Mouse (Mus musculus) spleen, adult 2 months (tissue): ENCODE data around the gene Hao2.

ENCODE experiments used
- CTCF ChIP-seq: fragments of 200-500 bp; IDR thresholded peaks from 2 replicates; pipeline ENCODE4 v1.5.1; 2011; ENCODE audit warnings: mild to moderate bottlenecking, inconsistent platforms; ENCODE audit not compliant: insufficient read depth, insufficient read length, insufficient replicate concordance; ENCODE audit errors: extremely low read depth
- POLR2A ChIP-seq: fragments of 200-500 bp; IDR thresholded peaks from 2 replicates; pipeline ENCODE4 v1.6.1; 2011; ENCODE audit warnings: low read depth, low read length, inconsistent platforms

DNA sequence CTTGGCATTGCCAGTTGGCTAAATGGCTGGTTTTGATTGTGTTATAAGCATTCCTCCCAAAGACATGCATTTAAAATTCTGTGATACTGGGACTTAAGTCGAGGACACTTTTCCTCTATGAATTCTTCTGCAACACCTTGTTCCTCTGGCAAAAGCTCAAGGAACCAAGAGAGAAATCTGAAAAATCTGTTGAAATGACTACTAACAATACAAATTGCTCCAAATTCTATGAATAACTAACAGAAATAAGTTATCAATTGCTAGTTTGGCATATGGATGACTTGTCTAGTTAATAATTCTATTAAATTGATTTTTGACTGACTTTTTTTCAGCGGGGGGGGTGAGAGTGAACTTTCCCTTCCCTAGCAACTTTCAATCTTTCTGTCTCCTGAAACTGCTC is 23.8 kb upstream of the Hao2 start:
- TF ChIP-seq CTCF (no peak), POLR2A (no peak)
